Mouse (Mus musculus) intestine, embryonic 14.5 days (tissue): ENCODE data around the gene Zfp57. TPM values are rescaled to one million over a fixed set of nuclear protein-coding genes. Genes with fewer than 3 reads are reported as not detected.

ENCODE experiments used
- ATAC-seq: fragments of 200-750 bp; cut with Nextera tagmentation; replicated peaks from 2 replicates; pipeline ENCODE4 v1.8.0; 2017; ENCODE audit warnings: low read depth, moderate number of reproducible peaks, moderate TSS enrichment, moderate library complexity; ENCODE audit not compliant: low FRiP score, low TSS enrichment
- DNase-seq: peaks from one replicate; pipeline ENCODE4 v3.0.0-alpha.2; 2018; ENCODE audit warnings: low spot score
- H3K27ac ChIP-seq: fragments of 300-500 bp; sonication (generic); 2 replicates; pipeline ENCODE4 v1.5.1; 2014; ENCODE audit warnings: low read depth, mild to moderate bottlenecking, control low read depth
- H3K27me3 ChIP-seq: fragments of 300-500 bp; sonication (generic); replicated peaks from 2 replicates; pipeline ENCODE4 v1.6.1; 2014; ENCODE audit warnings: low read length, control low read depth; ENCODE audit not compliant: control insufficient read depth, insufficient read depth
- H3K36me3 ChIP-seq: fragments of 300-500 bp; sonication (generic); 2 replicates; pipeline ENCODE4 v1.6.1; 2014; ENCODE audit warnings: low read length, control low read depth; ENCODE audit not compliant: control insufficient read depth, insufficient read depth
- H3K4me1 ChIP-seq: fragments of 300-500 bp; sonication (generic); replicated peaks from 2 replicates; pipeline ENCODE4 v1.6.1; 2014; ENCODE audit warnings: low read length, control low read depth, mixed read lengths; ENCODE audit not compliant: control insufficient read depth, insufficient read depth
- H3K4me2 ChIP-seq: fragments of 300-500 bp; sonication (generic); 2 replicates; pipeline ENCODE4 v1.6.1; 2014; ENCODE audit warnings: low read length
- H3K4me3 ChIP-seq: fragments of 300-500 bp; sonication (generic); 2 replicates; pipeline ENCODE4 v1.5.1; 2014; ENCODE audit warnings: low read depth, low read length, control low read depth, mixed read lengths
- H3K9ac ChIP-seq: fragments of 300-500 bp; sonication (generic); 2 replicates; pipeline ENCODE4 v1.6.1; 2014; ENCODE audit warnings: mild to moderate bottlenecking, low read length
- H3K9me3 ChIP-seq: fragments of 300-500 bp; sonication (generic); 2 replicates; pipeline ENCODE4 v1.6.1; 2016; ENCODE audit warnings: low read length, control low read depth; ENCODE audit not compliant: control insufficient read depth
- WGBS: fragments of 180-500 bp; shearing (Covaris S2); extraction: QIAGEN DNeasy Blood & Tissue Kit; methylation state at CpG from one replicate; pipeline ENCODE4 v1.1.7; 2014; 5-methylcytosine and 5-hydroxymethylcytosine counted together
- polyA plus RNA-seq: library from polyadenylated mRNA; unstranded; fragments of >200 nt; fragmentation: Nextera tagmentation; extraction: Ambion mirVana; gene quantifications from 2 replicates; pipeline ENCODE4 v1.2.1, GENCODE M21; 2014

Zfp57 gene
- polyA plus RNA-seq, 1 experiment from 2014 or later: 78.3 TPM

- Histone ChIP-seq H3K9me3 (no peaks in the 10 kb centered on the region), H3K9ac (no peak overlapping the region), H3K27me3 (no peaks in the 10 kb centered on the region), H3K4me3 (no peak overlapping the region), H3K4me1 (no peaks in the 10 kb centered on the region), H3K27ac (no peak overlapping the region), H3K36me3 (no peaks in the 10 kb centered on the region), H3K4me2 (no peak overlapping the region)
- DNase-seq: peak; percentile 36
- 91% methylated on average over 6 of the region's 6 CpGs for WGBS
- ATAC-seq: no peak
Measured at GRCm38 (mm10) chr17:36971172-36971850, 29.7 kb upstream of the Zfp57 start.

- Histone ChIP-seq H3K4me1 (no peaks in the 10 kb centered on the region), H3K4me2 (no peak overlapping the region), H3K36me3 (no peaks in the 10 kb centered on the region), H3K27ac (no peak overlapping the region), H3K4me3 (no peak overlapping the region), H3K27me3 (no peaks in the 10 kb centered on the region), H3K9me3 (no peaks in the 10 kb centered on the region), H3K9ac (no peak overlapping the region)
- ATAC-seq: no peak
- 72% methylated on average over 3 of the region's 3 CpGs for WGBS
- DNase-seq: no peak
Measured at GRCm38 (mm10) chr17:36972791-36973190, 28.2 kb upstream of the Zfp57 start.

GRCm38 (mm10) chr17:36973271-36973787 lies 27.6 kb upstream of the Zfp57 start:
- H3K4me1 ChIP-seq: no peaks in the 10 kb centered on the region
- no peak overlapping the region for H3K4me2 ChIP-seq
- H3K27me3 ChIP-seq: no peaks in the 10 kb centered on the region
- H3K27ac ChIP-seq: no peak overlapping the region
- no peak overlapping the region for H3K9ac ChIP-seq
- no peak for ATAC-seq
- H3K36me3 ChIP-seq: no peaks in the 10 kb centered on the region
- no peak overlapping the region for H3K4me3 ChIP-seq
- DNase-seq: no peak
- WGBS: 70% methylated on average over 8 of the region's 8 CpGs
- no peaks in the 10 kb centered on the region for H3K9me3 ChIP-seq

GRCm38 (mm10) chr17:36981221-36981813 lies 19.6 kb upstream of the Zfp57 start, which contains the start of gene 2410137M14Rik:
2410137M14Rik (minus strand) TSS chr17:36981237.
- Histone ChIP-seq H3K4me1 (peaks cover 11% of the 10 kb centered on the region), H3K9me3 (no peaks in the 10 kb centered on the region), H3K36me3 (no peaks in the 10 kb centered on the region), H3K27me3 (no peaks in the 10 kb centered on the region), H3K4me3 (no peak within 1 kb of the TSS), H3K4me2 (peak within 1 kb of the TSS; percentile 44), H3K9ac (no peak within 1 kb of the TSS), H3K27ac (no peak within 1 kb of the TSS)
- WGBS: 13% methylated on average over 18 of the region's 18 CpGs
- ATAC-seq (peak; percentile 56), DNase-seq (peak; percentile 56)

- DNase-seq (no peak), ATAC-seq (no peak; the same call in 1 of the 2 replicates)
- Histone ChIP-seq H3K9me3 (no peaks in the 10 kb centered on the region), H3K4me3 (no peak overlapping the region), H3K4me1 (peaks cover 11% of the 10 kb centered on the region), H3K9ac (no peak overlapping the region), H3K36me3 (no peaks in the 10 kb centered on the region), H3K4me2 (peak overlapping the region; percentile 44), H3K27ac (no peak overlapping the region), H3K27me3 (no peaks in the 10 kb centered on the region)
- under 1% methylated on average over 4 of the region's 4 CpGs for WGBS
Measured at GRCm38 (mm10) chr17:36981845-36982244, 19.1 kb upstream of the Zfp57 start.

GRCm38 (mm10) chr17:36982253-36983155 lies 18.5 kb upstream of the Zfp57 start:
- Histone ChIP-seq H3K4me2 (peak overlapping the region; percentile 44; the same call in 1 of the 2 replicates), H3K4me1 (peaks cover 11% of the 10 kb centered on the region), H3K36me3 (no peaks in the 10 kb centered on the region), H3K9me3 (no peaks in the 10 kb centered on the region), H3K4me3 (no peak overlapping the region), H3K27me3 (peaks cover 4% of the 10 kb centered on the region; the same call in 1 of the 2 replicates), H3K9ac (no peak overlapping the region), H3K27ac (no peak overlapping the region)
- WGBS: 25% methylated on average over 5 of the region's 5 CpGs
- DNase-seq (no peak), ATAC-seq (no peak)

- Histone ChIP-seq H3K4me1 (no peaks in the 10 kb centered on the region), H3K27ac (no peak overlapping the region), H3K4me3 (no peak overlapping the region), H3K9me3 (no peaks in the 10 kb centered on the region), H3K9ac (no peak overlapping the region), H3K36me3 (no peaks in the 10 kb centered on the region), H3K4me2 (peak overlapping the region; percentile 33), H3K27me3 (peaks cover 32% of the 10 kb centered on the region)
- ATAC-seq: peak; percentile 55
- WGBS: 7% methylated on average over 24 of the region's 24 CpGs
- no peak for DNase-seq
Measured at GRCm38 (mm10) chr17:36988475-36988874, 12.5 kb upstream of the Zfp57 start.

- H3K4me2 ChIP-seq: peak within 1 kb of the TSS; percentile 33
- H3K27ac ChIP-seq: no peak within 1 kb of the TSS
- no peak within 1 kb of the TSS for H3K9ac ChIP-seq
- no peak for DNase-seq
- no peaks in the 10 kb centered on the region for H3K36me3 ChIP-seq
- no peaks in the 10 kb centered on the region for H3K4me1 ChIP-seq
- 19% methylated on average over 5 of the region's 5 CpGs for WGBS
- no peak within 1 kb of the TSS for H3K4me3 ChIP-seq
- peaks cover 32% of the 10 kb centered on the region for H3K27me3 ChIP-seq
- ATAC-seq: no peak
- H3K9me3 ChIP-seq: no peaks in the 10 kb centered on the region
Measured at GRCm38 (mm10) chr17:36989437-36989836, 11.5 kb upstream of the Zfp57 start, which contains the start of gene H2-M5. H2-M5 (minus strand) TSS chr17:36989537.
